Mouse (Mus musculus): ENCODE data around the gene D430041D05Rik. TPM values are rescaled to one million over a fixed set of nuclear protein-coding genes. Genes with fewer than 3 reads are reported as not detected.
"Not testable (repeated sequence)": the region's sequence is repeated elsewhere in the genome, so short reads cannot be mapped to it uniquely, and the experiment has no call there.

The D430041D05Rik gene
- polyA plus RNA-seq, 1 experiment, result 18.1 TPM

DNA sequence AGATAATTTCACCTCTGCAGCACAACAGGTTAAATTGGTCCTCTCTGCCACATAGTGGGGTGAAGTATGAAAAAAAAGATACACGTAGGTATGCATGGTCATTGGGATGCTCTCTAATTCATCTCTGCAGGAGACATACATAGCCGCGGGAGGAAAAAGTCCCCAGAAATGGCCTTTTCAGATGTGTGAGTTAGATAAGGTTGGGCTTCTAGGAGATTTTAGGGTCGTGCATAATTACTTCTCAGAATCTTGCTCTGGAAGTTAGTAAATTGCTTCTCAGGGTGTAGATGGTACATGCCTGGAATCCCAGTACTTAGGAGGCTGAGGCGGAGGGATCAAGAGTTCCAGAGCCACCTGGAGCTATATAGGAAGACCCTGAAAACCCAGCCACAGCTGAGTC, 286.7 kb downstream of the D430041D05Rik start:
- no peak for TF ChIP-seq POLR2A (IDR thresholded peaks at IDR 0.05; ENCODE audit: borderline replicate concordance, extremely low read depth, insufficient read depth, insufficient read length, poor library complexity, severe bottlenecking)
- no peak for TF ChIP-seq CTCF (IDR thresholded peaks at IDR 0.05; ENCODE audit: borderline replicate concordance, extremely low read depth, insufficient read depth, insufficient read length)
- DNase-seq (ENCODE audit: low read depth), result no peak

GRCm38 (mm10) chr2:104123540-104123939, 287.3 kb downstream of the D430041D05Rik start:
- DNase-seq (ENCODE audit: low read depth), result no peak
- no peak for TF ChIP-seq POLR2A (IDR thresholded peaks at IDR 0.05; ENCODE audit: borderline replicate concordance, extremely low read depth, insufficient read depth, insufficient read length, poor library complexity, severe bottlenecking)

DNA sequence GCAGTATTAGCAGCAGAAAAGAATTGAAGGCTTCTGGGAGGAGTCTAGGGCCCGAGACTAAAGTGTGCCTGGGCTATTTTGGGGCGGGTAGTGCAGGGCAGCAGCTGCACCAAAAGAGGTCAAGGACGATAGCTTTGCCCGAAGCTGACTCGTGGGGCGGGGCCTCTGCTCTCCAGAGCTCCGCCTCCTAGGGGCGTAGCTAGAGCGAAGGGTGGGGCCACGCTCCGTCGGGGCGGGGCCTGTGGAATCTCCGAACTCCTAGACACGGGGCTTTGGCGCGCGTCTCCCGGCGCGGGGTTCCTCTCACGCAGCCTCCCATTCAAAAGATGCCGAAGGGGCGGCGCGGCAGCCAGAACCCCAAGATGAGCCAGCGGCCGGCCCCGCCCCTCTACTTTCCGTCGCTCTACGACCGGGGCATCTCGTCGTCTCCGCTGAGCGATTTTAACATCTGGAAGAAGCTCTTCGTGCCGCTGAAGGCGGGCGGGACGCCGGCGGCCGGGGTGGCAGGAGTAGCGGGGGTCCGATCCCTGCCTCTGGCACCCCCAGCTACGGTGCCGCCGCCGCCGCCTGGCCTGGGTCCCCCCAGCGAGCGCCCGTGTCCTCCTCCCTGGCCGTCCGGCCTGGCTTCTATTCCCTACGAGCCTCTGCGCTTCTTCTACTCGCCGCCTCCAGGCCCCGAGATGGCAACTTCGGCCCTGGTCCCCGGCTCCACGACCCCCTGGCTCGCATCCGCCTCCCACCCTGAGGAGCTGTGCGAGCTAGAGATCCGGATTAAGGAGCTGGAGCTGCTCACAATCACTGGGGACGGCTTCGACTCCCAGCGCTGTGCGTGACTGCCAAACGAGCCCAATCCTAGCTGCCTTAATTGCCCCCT, 288.1 kb downstream of the D430041D05Rik start, which contains the start of gene A930018P22Rik:
Gene A930018P22Rik, plus strand, starts transcription at position 265 of the 874 bp plus-strand sequence.
- DNase-seq (ENCODE audit: low read depth), result peak; percentile 94

DNA sequence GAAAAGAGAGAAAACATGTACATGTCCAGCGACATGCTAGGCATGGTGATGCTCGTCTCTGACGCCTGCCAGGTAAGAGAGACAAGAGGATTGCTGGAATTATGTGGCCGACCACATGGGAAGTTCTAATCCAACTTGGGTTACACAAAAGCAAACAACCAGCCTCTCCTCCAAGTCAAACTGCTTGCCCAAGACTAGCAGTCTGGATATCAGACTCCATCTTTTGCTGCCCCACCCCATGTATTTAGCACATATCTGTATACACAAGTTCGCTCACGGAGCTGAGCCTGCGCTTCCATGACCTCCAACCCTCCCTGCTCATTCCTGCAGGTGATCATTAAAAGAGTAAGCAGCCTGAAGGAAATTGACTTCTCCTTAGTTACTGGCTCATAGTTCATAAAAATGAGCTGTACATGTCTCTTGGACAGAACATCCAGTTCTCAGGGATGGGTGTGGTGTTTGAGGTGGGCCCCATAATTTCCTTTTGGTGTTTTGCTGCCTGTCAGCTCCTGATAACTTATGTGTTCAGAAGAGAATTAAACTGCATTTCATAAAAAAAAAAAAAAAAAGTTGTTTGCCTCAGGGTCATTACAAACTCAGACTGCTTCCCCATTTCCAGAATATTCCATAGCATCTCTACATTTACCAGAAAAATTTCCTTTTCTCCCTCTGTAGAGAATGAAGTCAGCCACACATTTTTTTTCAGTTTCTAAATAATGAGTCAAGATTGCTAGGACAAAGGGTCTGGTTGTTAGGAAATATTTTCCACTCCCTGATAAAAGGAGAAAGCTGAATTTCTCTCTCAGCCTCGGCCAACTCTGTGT, 288.9 kb downstream of the D430041D05Rik start:
- no peak for TF ChIP-seq POLR2A (IDR thresholded peaks at IDR 0.05; ENCODE audit: borderline replicate concordance, extremely low read depth, insufficient read depth, insufficient read length, poor library complexity, severe bottlenecking)
- no peak for TF ChIP-seq CTCF (IDR thresholded peaks at IDR 0.05; ENCODE audit: borderline replicate concordance, extremely low read depth, insufficient read depth, insufficient read length)

More for the DNA sequence above, 288.1 kb downstream of the D430041D05Rik start, which contains the start of gene A930018P22Rik:
- no peak for TF ChIP-seq POLR2A (IDR thresholded peaks at IDR 0.05; ENCODE audit: borderline replicate concordance, extremely low read depth, insufficient read depth, insufficient read length, poor library complexity, severe bottlenecking)

GRCm38 (mm10) chr2:104120312-104120711, 290.5 kb downstream of the D430041D05Rik start:
- TF ChIP-seq CTCF (IDR thresholded peaks at IDR 0.05; ENCODE audit: borderline replicate concordance, extremely low read depth, insufficient read depth, insufficient read length) (0 out of 2 replicates have a peak, but pooled peaks have one; percentile 7), POLR2A (IDR thresholded peaks at IDR 0.05; ENCODE audit: borderline replicate concordance, extremely low read depth, insufficient read depth, insufficient read length, poor library complexity, severe bottlenecking) (no peak)
- no peak for DNase-seq (ENCODE audit: low read depth)

More for the DNA sequence above, 288.9 kb downstream of the D430041D05Rik start:
- no peak for DNase-seq (ENCODE audit: low read depth)

GRCm38 (mm10) chr2:104119097-104119496, 291.7 kb downstream of the D430041D05Rik start:
- TF ChIP-seq CTCF (IDR thresholded peaks at IDR 0.05; ENCODE audit: borderline replicate concordance, extremely low read depth, insufficient read depth, insufficient read length), result no peak
- no peak for TF ChIP-seq POLR2A (IDR thresholded peaks at IDR 0.05; ENCODE audit: borderline replicate concordance, extremely low read depth, insufficient read depth, insufficient read length, poor library complexity, severe bottlenecking)
- DNase-seq (ENCODE audit: low read depth), result no peak

DNA sequence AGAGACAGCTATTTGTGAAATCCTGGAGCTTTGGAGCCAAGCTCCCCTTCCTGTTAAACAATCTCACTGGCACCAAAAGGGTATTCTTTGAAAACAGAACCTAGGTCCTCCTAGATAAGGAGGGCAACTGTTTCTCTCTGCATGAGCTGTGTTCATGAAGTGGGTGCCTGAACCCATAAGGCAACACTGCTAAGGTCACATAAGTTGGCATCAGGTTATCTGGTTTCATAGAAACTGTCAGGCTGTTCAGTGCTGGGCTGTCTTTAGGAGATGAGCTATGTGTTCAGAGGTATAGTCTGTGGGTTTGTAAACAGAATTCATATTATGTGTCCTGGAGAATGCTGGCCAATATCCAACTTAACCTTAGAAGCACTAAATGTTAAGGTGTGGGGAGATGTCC, 293.6 kb downstream of the D430041D05Rik start:
- not testable (repeated sequence) for DNase-seq (ENCODE audit: low read depth)

GRCm38 (mm10) chr2:104114898-104115297, 295.9 kb downstream of the D430041D05Rik start:
- no peak for TF ChIP-seq CTCF (IDR thresholded peaks at IDR 0.05; ENCODE audit: borderline replicate concordance, extremely low read depth, insufficient read depth, insufficient read length)
- no peak for TF ChIP-seq POLR2A (IDR thresholded peaks at IDR 0.05; ENCODE audit: borderline replicate concordance, extremely low read depth, insufficient read depth, insufficient read length, poor library complexity, severe bottlenecking)
- DNase-seq (ENCODE audit: low read depth), result no peak

DNA sequence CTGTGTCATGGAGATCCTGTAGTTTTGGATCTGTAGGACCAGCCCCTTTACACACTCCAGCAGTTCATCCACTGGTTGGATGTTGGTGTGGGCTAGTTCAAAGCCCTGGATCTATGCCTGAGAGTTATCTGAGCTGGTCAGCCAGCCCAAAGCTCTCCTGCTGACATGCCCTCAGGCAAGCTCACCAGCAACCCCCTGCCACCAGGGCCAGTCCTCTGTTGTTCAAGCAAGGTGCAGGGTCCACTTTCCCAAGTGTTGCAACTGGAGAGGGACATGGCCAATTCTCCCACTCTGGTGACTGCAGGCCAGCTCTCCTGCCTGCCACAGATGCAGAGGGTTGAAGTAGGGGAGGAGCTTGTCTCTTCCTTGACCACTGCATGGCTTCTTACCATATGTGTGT, 297.2 kb downstream of the D430041D05Rik start:
- DNase-seq (ENCODE audit: low read depth), result not testable (repeated sequence)

- not testable (repeated sequence) for DNase-seq (ENCODE audit: low read depth)
Observed at GRCm38 (mm10) chr2:104111170-104111797, 299.5 kb downstream of the D430041D05Rik start.

DNA sequence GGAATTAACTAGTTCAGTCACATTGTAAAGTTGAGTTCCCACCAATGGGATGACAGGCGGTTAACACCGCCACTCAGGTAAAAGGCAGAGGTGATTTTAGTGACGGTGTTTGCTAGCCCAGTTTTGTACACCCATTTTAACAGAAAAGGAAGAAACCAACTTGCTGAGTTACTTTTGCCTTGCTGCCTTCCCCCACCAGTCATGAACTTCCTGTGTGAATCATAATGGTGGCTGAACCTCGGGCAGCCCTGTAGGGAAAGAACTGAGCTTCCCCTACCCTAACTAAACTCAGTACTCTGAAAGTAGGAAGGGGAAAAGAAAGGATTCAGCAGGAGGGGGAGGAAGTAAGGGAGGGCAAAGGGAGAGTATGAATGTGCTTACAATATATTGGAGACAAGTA, 300.8 kb downstream of the D430041D05Rik start:
- DNase-seq (ENCODE audit: low read depth), result no peak
- no peak for TF ChIP-seq CTCF (IDR thresholded peaks at IDR 0.05; ENCODE audit: borderline replicate concordance, extremely low read depth, insufficient read depth, insufficient read length)
- TF ChIP-seq POLR2A (IDR thresholded peaks at IDR 0.05; ENCODE audit: borderline replicate concordance, extremely low read depth, insufficient read depth, insufficient read length, poor library complexity, severe bottlenecking), result no peak

DNA sequence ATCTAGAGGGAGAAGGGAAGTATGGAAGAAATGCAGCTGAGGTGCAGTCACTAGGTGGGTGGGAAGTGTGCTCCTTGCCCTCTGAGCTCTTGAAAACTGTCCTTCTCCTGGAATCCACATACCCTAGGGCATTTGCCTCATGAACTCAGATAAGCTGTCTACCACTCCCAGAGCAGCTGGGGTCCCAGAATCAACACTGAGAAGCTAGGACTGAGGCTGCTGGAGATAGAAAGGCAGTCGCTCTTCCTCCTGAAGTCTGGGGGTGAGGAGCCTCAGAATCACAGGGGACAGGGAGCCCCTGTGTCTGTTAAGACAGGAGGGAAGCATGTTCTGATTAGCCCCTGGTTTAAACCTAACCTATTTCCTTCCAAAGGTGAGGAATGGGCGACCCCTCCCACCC, 301.3 kb downstream of the D430041D05Rik start:
- TF ChIP-seq POLR2A (IDR thresholded peaks at IDR 0.05; ENCODE audit: borderline replicate concordance, extremely low read depth, insufficient read depth, insufficient read length, poor library complexity, severe bottlenecking), result no peak
- TF ChIP-seq CTCF (IDR thresholded peaks at IDR 0.05; ENCODE audit: borderline replicate concordance, extremely low read depth, insufficient read depth, insufficient read length), result no peak
- DNase-seq (ENCODE audit: low read depth), result no peak

DNA sequence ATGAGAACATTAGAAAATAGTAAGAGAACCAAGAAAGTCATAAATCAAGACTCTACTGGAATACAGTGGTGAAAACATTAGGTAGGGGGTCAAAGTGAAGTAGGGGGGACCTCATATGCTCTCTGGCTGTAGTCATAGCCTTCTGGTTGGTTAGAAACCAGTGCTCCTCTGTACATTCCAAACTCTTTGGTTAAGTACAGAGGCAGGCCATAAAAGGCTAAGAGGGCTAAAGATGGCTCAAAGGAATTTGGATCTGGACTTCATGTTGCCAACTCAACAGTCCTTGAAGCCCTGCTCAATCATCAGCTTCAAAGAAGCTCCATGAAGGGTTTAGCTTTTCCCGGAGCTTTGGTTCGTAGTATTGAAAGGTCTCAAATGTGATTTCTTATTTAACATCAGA, 301.8 kb downstream of the D430041D05Rik start:
- DNase-seq (ENCODE audit: low read depth), result not testable (repeated sequence)
